Mouse (Mus musculus) natural killer cell, adult 2 months (primary cell): Measurements from ENCODE around the gene Ago3.
A peak's percentile ranks its signal among the peaks of the same experiment; 100 is the strongest.

Experiments used
- DNase-seq, 2 experiments: peaks; one replicate each; pipeline ENCODE4 v3.0.0; 2022; ENCODE audit warnings: low spot score in 2 of 2

Gene Ago3

GRCm38 (mm10) chr4:126423866-126424265 is 5.5 kb downstream of the Ago3 start:
- no peak for DNase-seq

DNA sequence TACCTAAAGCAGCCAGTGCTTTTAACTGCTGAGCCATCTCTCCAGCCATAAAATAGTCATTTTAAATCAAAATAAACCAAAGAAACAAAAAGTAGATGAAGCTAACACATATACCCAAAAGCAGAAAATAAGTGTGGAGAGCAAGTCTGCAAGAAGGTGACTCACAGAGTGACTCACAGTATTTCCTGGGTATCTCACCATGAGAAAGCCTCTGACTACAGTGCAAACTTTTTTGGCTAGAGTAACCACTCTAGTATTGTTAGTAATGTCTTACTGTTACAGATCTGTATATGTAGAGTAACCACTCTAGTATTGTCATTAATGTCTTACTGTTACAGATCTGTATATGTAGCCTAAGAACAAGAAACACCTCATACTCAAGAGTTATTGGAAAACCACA is 13.6 kb downstream of the Ago3 start:
- DNase-seq: no peak

- DNase-seq: no peak
These were observed 16.8 kb downstream of the Ago3 start for GRCm38 (mm10) chr4:126412526-126412925.

GRCm38 (mm10) chr4:126371497-126371896 is 57.9 kb downstream of the Ago3 start:
- DNase-seq: no peak

DNA sequence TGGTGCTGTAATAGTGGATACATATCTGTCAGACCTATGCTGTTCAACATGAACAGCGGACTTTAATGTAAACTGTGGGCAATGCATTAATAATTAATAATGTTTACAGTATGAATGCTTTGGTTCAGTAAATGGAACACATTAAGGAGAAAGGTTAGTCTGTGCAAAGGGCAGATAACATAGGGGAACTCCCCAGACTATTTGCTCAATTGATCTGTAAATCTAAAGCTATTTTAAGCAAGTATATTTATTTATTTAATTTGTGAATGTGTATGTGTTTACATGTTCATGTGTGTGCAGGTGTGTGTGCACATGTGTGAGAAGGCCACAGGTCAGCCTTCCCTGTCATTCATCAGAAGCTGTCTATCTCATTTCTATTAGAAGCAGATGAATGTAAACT is 69.3 kb downstream of the Ago3 start:
- DNase-seq: no peak

- no peak for DNase-seq
These were observed 85.9 kb downstream of the Ago3 start for GRCm38 (mm10) chr4:126343451-126343850.

GRCm38 (mm10) chr4:126339461-126339860 is 89.9 kb downstream of the Ago3 start:
- no peak for DNase-seq

- no peak for DNase-seq
These were observed 97.0 kb downstream of the Ago3 start for GRCm38 (mm10) chr4:126332358-126332757.

DNA sequence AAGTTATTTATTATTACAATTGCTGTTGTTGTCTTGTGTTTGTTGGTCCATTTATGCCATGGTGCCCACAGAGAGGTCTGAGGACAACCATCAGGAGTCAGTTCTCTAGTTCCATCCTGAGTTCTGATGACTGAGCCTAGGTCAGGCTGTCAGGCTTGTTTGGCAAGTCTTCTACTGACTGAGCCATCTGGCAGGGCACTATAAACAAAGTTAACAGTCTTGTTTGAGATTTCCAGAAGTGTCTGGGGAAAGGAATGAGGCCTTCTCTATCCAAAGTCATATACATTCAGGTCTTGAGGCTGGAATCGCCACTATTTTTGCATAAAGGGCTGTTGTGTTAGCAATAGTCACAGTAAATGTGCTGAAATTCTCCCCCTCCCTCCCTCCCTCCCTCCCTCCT is 97.6 kb downstream of the Ago3 start:
- DNase-seq: no peak

DNA sequence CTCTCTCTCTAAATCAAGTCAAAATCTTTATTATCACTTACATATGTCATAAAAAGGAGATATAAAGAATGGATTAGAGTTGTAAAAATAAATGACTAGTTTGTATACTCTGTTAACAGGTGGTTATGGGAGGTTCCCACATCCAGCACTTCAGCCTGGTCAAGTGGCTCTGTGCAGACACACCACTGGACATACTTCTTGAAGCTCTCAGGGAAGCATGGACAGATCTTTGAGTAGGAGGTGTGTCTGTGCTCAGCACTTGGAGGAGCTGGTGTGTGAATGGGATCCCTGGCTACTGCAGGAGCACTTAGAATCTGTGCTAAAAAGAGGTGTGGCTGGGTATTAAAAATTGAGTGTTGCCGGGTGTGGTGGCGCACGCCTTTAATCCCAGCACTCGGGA is 99.1 kb downstream of the Ago3 start:
- DNase-seq: no peak

- no peak for DNase-seq
These were observed 103.3 kb downstream of the Ago3 start for GRCm38 (mm10) chr4:126326036-126326435.

DNA sequence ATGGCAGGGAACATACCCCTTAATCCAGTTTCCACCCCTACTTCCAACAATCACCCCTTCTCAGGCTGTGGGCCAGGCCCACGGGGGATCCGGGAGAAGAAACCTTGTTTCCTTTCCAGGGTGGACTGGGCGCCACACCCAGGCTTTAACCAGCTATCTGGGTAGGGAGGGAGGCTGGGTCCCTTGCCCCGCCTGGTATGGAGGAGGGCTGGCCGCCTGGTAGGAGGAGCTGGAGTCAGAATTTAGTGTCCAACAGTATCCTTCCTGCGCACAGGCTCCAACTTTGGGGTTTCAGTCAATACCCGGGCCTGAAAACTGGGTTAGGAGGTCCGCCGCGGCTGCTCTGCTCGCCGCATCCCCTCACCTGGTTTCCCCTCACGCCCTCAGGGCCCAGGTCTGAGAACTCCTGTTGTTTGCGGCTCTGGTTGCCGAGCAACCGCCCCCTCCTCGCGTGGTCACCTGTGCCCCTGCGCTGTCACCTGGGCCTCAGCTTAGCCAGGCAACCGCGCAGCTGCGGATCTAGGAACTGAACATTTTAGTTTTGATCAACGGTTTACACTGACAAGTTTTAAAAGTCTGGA is 104.0 kb downstream of the Ago3 start, which contains the start of gene Tekt2:
Gene Tekt2 (minus strand): TSS at position 408 of the 581 bp plus-strand sequence.
- no peak for DNase-seq

- no peak for DNase-seq
These were observed 104.5 kb downstream of the Ago3 start for GRCm38 (mm10) chr4:126324861-126325260.

DNA sequence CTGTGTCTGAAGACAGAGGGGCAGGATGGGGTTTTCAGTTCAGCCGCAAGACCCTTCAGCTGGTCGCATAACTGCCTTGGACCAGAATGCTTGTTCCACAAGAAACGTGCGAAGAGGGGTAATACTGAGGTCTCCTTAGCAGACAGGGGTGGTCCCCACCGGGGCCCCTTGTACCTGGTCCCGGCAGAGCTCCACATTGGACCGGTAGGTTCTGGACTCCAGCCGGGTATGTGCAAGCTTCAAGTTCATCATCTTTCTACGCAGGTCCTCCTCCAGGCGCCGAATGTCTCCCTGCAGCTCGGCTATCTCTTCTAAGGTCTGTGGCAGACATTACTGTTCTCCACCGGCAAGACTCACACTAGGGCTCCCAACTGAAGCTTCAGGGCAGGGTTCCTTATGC is 106.7 kb downstream of the Ago3 start:
- DNase-seq: no peak

DNA sequence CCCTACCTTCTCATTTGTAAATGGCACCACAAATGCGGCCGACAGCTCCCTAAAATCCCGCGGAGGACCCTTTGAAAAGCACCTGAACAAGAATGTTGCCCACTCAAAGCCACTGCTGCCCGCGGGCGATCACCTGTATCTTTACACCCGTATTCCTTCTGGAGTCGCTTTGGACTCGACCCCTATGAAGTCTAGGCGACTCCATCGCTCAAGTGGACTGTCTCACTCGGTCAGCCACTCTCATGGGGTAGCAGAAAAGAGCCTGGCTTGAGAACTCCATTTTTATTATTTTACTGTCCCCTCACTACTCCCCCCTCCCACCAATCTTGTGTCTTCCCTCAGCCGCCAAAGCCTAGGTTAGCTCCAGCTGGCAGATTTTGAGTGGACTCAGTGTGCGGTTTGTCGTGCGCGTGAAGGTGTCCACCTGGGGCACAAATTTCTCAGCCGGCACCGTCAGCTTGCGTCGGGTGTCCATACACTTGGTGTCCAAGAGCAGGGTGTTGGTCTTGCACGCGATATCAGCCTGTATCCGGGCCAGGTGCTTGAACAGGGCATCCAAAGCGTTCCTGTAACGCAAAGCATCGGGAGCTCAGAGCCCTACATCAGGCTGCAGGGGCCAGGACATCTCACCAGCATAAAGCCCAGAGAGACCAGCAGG is 107.4 kb downstream of the Ago3 start:
- DNase-seq: no peak

GRCm38 (mm10) chr4:126321111-126321853 is 108.1 kb downstream of the Ago3 start, which contains the start of gene Adprhl2:
Adprhl2 (minus strand) TSS chr4:126321703.
- DNase-seq: peak; percentile 97 to 98

DNA sequence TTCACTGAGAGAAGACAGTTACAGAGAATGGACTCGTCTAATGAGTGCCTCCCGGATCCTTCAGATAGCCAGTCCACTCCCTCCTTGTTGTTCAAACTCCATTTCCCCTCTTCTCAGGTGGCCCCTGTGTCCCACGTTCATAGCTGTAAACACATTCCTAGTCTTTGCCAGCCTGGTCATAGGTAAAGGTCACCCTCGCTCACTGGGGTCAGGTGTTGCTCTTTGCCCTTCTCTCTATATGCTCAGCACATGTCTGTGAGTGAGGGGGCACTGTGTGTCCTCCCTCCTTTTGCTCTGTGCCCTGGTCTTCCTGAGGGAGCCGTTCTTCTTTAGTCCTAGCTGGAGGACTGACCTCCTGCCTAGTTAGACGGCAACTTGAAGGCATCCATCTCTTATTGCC is 109.5 kb downstream of the Ago3 start:
- DNase-seq: no peak

DNA sequence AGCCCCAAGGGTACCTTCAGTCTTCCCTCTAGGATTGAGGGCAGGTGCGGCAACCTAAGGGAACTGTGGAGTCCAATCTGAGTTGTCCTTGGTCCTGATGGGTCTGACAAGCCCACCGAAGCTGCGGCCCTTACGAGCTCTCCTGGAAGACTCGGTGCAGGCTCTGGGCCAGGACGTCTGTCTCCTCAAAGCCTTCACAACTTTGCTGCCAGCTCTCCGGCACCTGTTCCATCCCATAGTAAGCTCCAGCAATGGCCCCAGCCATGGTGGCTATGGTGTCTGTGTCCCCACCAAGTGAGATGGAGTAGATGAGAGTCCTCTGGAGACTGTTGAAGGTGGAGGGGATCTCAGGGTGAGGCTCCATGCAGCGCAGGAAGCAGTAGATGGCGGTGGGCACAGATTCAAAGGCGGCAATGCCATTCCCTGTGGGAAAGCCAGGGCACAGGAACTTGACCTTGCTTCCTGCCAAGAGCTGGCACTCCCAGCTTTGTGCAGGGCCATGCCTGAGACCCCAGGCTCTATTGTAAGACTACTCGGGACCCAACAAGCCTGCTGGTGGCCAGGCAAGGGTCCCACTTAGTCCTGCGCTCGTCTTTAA is 112.8 kb downstream of the Ago3 start:
- no peak for DNase-seq

DNA sequence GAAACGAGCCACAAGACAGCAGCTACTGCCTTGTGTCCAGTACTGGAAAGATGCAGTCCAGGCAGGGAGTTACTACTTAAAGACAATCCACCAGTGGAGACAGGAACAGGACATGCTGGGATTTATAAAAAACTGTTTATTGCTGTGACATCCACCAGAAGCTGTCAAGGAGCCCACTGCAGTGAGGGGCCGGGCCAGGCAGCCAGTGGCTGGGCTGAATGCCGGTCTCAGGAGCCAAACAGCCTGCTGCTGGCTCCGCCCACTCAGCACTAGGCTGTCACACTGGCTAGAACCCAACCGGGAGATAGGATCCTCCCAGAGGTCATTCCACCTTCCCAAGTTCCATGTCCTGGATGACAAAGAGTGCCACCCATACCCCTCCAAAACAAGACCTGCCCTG is 113.4 kb downstream of the Ago3 start:
- no peak for DNase-seq

GRCm38 (mm10) chr4:126314393-126314792 is 115.0 kb downstream of the Ago3 start:
- no peak for DNase-seq

DNA sequence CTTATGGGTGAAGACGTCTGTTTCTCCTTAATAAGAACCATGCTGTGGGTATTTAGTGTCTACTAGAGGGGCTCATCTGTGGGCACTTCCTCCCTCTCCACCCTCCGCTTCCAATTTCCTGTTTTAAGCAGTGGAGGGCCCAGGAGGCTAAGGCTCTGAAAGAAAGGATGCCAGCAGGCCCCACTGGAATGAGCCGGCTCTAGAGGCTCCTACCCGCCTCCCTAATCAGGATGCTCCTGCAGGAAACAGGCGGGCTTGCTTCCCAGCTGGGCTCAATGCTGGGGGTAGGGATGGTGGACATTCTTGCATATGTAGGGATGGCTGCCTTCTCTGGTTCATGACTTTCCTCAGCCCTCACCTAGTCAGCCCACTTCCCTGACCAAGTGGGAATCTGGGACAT is 116.2 kb downstream of the Ago3 start:
- DNase-seq: no peak

DNA sequence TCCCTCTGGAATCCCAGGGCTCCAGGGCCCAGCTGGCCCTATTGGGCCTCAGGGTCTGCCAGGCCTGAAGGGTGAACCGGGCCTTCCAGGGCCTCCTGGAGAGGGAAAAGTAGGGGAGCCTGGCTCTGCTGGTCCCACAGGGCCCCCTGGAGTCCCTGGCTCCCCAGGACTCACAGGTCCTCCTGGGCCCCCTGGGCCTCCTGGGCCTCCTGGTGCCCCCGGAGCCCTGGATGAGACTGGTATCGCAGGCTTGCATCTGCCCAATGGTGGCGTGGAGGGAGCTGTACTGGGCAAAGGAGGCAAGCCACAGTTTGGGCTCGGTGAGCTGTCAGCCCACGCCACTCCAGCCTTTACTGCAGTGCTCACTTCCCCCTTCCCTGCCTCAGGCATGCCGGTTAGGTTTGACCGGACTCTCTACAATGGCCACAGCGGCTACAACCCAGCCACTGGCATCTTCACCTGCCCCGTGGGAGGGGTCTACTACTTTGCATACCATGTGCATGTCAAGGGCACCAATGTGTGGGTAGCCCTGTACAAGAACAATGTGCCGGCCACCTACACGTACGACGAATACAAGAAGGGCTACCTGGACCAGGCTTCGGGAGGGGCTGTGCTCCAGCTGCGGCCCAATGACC is 117.7 kb downstream of the Ago3 start:
- DNase-seq: no peak
